In the genomic region with DNA sequence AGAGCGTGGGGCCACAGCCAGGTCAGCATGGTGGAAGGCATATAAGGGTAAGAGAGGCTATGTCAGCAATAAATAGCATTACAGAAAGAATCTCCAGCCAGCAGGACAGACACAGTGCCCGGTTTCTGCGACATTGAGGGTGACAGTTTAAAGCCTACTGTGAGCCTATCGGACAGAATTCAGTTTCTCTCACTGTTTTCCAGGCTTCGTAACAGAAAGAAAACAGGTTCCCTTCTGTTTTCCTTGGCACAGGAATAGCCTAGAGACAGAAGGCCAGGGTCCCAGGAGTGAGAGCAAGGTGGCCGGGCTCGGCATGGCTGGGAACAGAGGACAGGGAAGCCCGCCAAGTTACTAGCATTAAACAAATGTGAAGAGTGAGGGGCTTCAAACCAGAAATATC, we compare ENCODE assay signal across 18 mouse cellular contexts. TPM values are rescaled to one million over a fixed set of nuclear protein-coding genes. Genes with fewer than 3 reads are reported as not detected.
DNase-seq lines count a peak whose midpoint lies in the region; ATAC-seq and TF ChIP-seq lines count a peak whose summit lies in the region.
"Had no signal": no experiment of that assay in that cellular context is flagged by ENCODE, and none has a peak within 500 bp of the region (broad histone marks: within the 10 kb centered on the region; RNA-seq: fewer than 3 reads in every experiment).

No protein-coding gene starts in this region.

- H3K27ac ChIP-seq in heart, embryonic 13.5 days (replicated peaks) = peak overlapping the region; percentile 44; the same call in 1 of the 2 replicates
- H3K27ac ChIP-seq: lung, embryonic 15.5 days; macrophage had no signal

- intact Hi-C loops in heart, postnatal 10 days (cut with DNase I) = no loop called here
- intact Hi-C loops in left cerebral cortex, postnatal 4 days (cut with DNase I) = no loop called here

- H3K4me1 ChIP-seq in heart, embryonic 13.5 days = peaks cover 37% of the 10 kb centered on the region; the same call in 1 of the 2 replicates

- WGBS in heart, embryonic 13.5 days = 77% methylated on average over 8 of the region's 8 CpGs

- no peaks in the 10 kb centered on the region for H3K27me3 ChIP-seq in heart, embryonic 13.5 days (replicated peaks)
- H3K27me3 ChIP-seq: lung, embryonic 15.5 days had no signal

- TF ChIP-seq CTCF in brain, embryonic 14.5 days (IDR thresholded peaks at IDR 0.05; ENCODE audit: borderline replicate concordance, extremely low read depth, insufficient read depth, insufficient read length) = no peak

- H3K9ac ChIP-seq in heart, embryonic 13.5 days = no peak overlapping the region
- H3K9ac ChIP-seq: lung, embryonic 15.5 days had no signal

- H3K36me3 ChIP-seq in heart, embryonic 13.5 days = peaks cover 93% of the 10 kb centered on the region

- no peak for TF ChIP-seq POLR2A in brain, embryonic 14.5 days (IDR thresholded peaks at IDR 0.05; ENCODE audit: borderline replicate concordance, extremely low read depth, insufficient read depth, insufficient read length, poor library complexity, severe bottlenecking)

- H3K9me3 ChIP-seq in heart, embryonic 13.5 days = no peaks in the 10 kb centered on the region
- H3K9me3 ChIP-seq: lung, embryonic 15.5 days had no signal

- no peak overlapping the region for H3K4me2 ChIP-seq in heart, embryonic 13.5 days
- H3K4me2 ChIP-seq: lung, embryonic 15.5 days; midbrain, embryonic 11.5 days had no signal

- no peak for DNase-seq in heart, postnatal 10 days
- DNase-seq in left cerebral cortex, postnatal 4 days = peak; percentile 83
- no peak for DNase-seq in left cerebral cortex, adult 8-10 months (ENCODE audit: low spot score in 2 of 2)
- peak; percentile 18 for DNase-seq in brain, embryonic 14.5 days (ENCODE audit: low read depth)
- peak; percentile 89 for DNase-seq in cerebellum, adult 9-10 months
- no peak for DNase-seq in gastrocnemius, adult 18-20 months (ENCODE audit: low spot score)
- no peak for DNase-seq in spleen, adult 12 weeks (ENCODE audit: low spot score)
- DNase-seq: kidney, adult 2 months; kidney, postnatal 14 days; layer of hippocampus, adult 9-11 months had no signal

- no peak overlapping the region for H3K4me3 ChIP-seq in heart, embryonic 13.5 days
- H3K4me3 ChIP-seq: lung, embryonic 15.5 days had no signal

- ATAC-seq in heart, embryonic 13.5 days (ENCODE audit: extremely low read depth, insufficient number of reproducible peaks, low FRiP score, low TSS enrichment) = no peak

RNA-seq across cellular contexts. Expression of a gene that starts 14.3 kb away (rescaled TPM):
- 16.0 and 18.3 TPM in 2 replicates for polyA plus RNA-seq in heart, embryonic 13.5 days (2015; fragmentation: Nextera tagmentation; extraction: Ambion mirVana)
- total RNA-seq in heart, postnatal 10 days (2021) = 10 to 100 TPM; 10.2 to 11.2 TPM
- total RNA-seq in left cerebral cortex, postnatal 4 days (2021) = 10 to 100 TPM; 61.2 to 61.6 TPM
- total RNA-seq in left cerebral cortex, adult 8-10 months (2022) = 10 to 100 TPM; 61.5 to 87.6 (median 74.4) TPM
- polyA plus RNA-seq in brain, embryonic 14.5 days (2012; rRNA removed) = 35.8 and 53.5 TPM in 2 replicates
- 1 to 10 TPM; 2.8 to 4.0 TPM for total RNA-seq in gastrocnemius, adult 18-20 months (2021)

RNA-seq across cellular contexts. Expression of a gene that starts 23.5 kb away (rescaled TPM):
- polyA plus RNA-seq in heart, embryonic 13.5 days (2015; fragmentation: Nextera tagmentation; extraction: Ambion mirVana) = 153 and 160 TPM in 2 replicates
- total RNA-seq in heart, postnatal 10 days (2021) = 10 to 100 TPM; 42.5 to 47.3 TPM
- total RNA-seq in left cerebral cortex, postnatal 4 days (2021) = 10 to 100 TPM; 43.6 to 45.5 TPM
- total RNA-seq in left cerebral cortex, adult 8-10 months (2022) = 10 to 100 TPM; 43.7 to 50.0 (median 47.5) TPM
- polyA plus RNA-seq in brain, embryonic 14.5 days (2012; rRNA removed) = 120 and 130 TPM in 2 replicates
- 10 to 100 TPM; 31.9 to 32.7 TPM for total RNA-seq in gastrocnemius, adult 18-20 months (2021)

RNA-seq across cellular contexts. Expression of a gene that starts 43.5 kb away (rescaled TPM):
- 98.8 and 108 TPM in 2 replicates for polyA plus RNA-seq in heart, embryonic 13.5 days (2015; fragmentation: Nextera tagmentation; extraction: Ambion mirVana)
- 100 to 1,000 TPM; 380 to 410 TPM for total RNA-seq in heart, postnatal 10 days (2021)
- total RNA-seq in left cerebral cortex, postnatal 4 days (2021) = 100 to 1,000 TPM; 506 to 527 TPM
- 100 to 1,000 TPM; 583 to 634 (median 585) TPM for total RNA-seq in left cerebral cortex, adult 8-10 months (2022)
- 263 and 287 TPM in 2 replicates for polyA plus RNA-seq in brain, embryonic 14.5 days (2012; rRNA removed)
- total RNA-seq in gastrocnemius, adult 18-20 months (2021) = 100 to 1,000 TPM; 249 to 272 TPM

RNA-seq across cellular contexts. Expression of a gene that starts 55.2 kb away (rescaled TPM):
- polyA plus RNA-seq in heart, embryonic 13.5 days (2015; fragmentation: Nextera tagmentation; extraction: Ambion mirVana) = not detected in 2 replicates
- total RNA-seq in heart, postnatal 10 days (2021) = 1 to 10 TPM in 1 of 2 experiments, not detected in 1; 1.0 TPM
- not detected for total RNA-seq in left cerebral cortex, postnatal 4 days (2021)
- 1 to 10 TPM in 1 of 4 experiments, not detected in 3; 2.0 TPM for total RNA-seq in left cerebral cortex, adult 8-10 months (2022)
- polyA plus RNA-seq in brain, embryonic 14.5 days (2012; rRNA removed) = not detected in 2 replicates
- 1 to 10 TPM in 1 of 2 experiments, not detected in 1; 1.5 TPM for total RNA-seq in gastrocnemius, adult 18-20 months (2021)
- total RNA-seq: adrenal gland, postnatal 4 days; liver, adult 2 months had no signal
- polyA plus RNA-seq: heart, embryonic 16.5 days; kidney, adult 2 months; liver, adult 2 months; lung, embryonic 15.5 days; macrophage; midbrain, embryonic 11.5 days; stomach, embryonic 16.5 days had no signal

RNA-seq across cellular contexts. Expression of a gene that starts 56.7 kb away (rescaled TPM):
- 600 and 606 TPM in 2 replicates for polyA plus RNA-seq in heart, embryonic 13.5 days (2015; fragmentation: Nextera tagmentation; extraction: Ambion mirVana)
- total RNA-seq in heart, postnatal 10 days (2021) = 100 to 1,000 TPM; 713 to 733 TPM
- total RNA-seq in left cerebral cortex, postnatal 4 days (2021) = 100 to 1,000 TPM; 695 to 751 TPM
- total RNA-seq in left cerebral cortex, adult 8-10 months (2022) = 100 to 1,000 TPM; 424 to 529 (median 492) TPM
- 1,098 and 1,286 TPM in 2 replicates for polyA plus RNA-seq in brain, embryonic 14.5 days (2012; rRNA removed)
- 100 to 1,000 TPM; 400 to 411 TPM for total RNA-seq in gastrocnemius, adult 18-20 months (2021)

Comparison
In these comparisons a context has a peak if more than half of its experiments do, and no peak if none do; other contexts are left out.
1. DNase-seq: peak in left cerebral cortex, postnatal 4 days (single experiment), brain, embryonic 14.5 days (single experiment) and cerebellum, adult 9-10 months (single experiment); none in heart, postnatal 10 days (0 of 2), left cerebral cortex, adult 8-10 months (0 of 2), gastrocnemius, adult 18-20 months (single experiment) and spleen, adult 12 weeks (single experiment).
2. RNA of a gene that starts 14.3 kb away (total RNA-seq): 61.5 to 87.6 TPM in left cerebral cortex, adult 8-10 months and 61.2 to 61.6 TPM in left cerebral cortex, postnatal 4 days; 10.2 to 11.2 TPM in heart, postnatal 10 days and 2.8 to 4.0 TPM in gastrocnemius, adult 18-20 months; every median in the first group is over 4 times any median in the second.